Mouse (Mus musculus): ENCODE measurements around the gene Orai1.
"Not testable (repeated sequence)": the region's sequence is repeated elsewhere in the genome, so short reads cannot be mapped to it uniquely, and the experiment has no call there.

- TF ChIP-seq TAL1, GATA1 (IDR thresholded peaks at IDR 0.05; ENCODE audit: low read length): not testable (repeated sequence)
Observed at GRCm38 (mm10) chr5:122974701-122975100, 40.2 kb upstream of the Orai1 start.

Data from erythroblast, embryonic 14.5 days (primary cell).